Comparison of ENCODE assay signal across 22 mouse cellular contexts in genomic region chr9:43977773-43978172, GRCm38 (mm10).
DNase-seq lines count a peak whose midpoint lies in the region; ATAC-seq and TF ChIP-seq lines count a peak whose summit lies in the region.
"Had no signal": no experiment of that assay in that cellular context is flagged by ENCODE, and none has a peak within 500 bp of the region (broad histone marks: within the 10 kb centered on the region; RNA-seq: fewer than 3 reads in every experiment).

No protein-coding gene starts in this region.

- peak; percentile 76 for DNase-seq in kidney, adult 2 months
- DNase-seq in kidney, adult 9 months: peak; percentile 42
- peak; percentile 12 for DNase-seq in midbrain, embryonic 11.5 days (ENCODE audit: low spot score, missing footprints)
- DNase-seq: adrenal gland, adult 2 months; adrenal gland, postnatal 10 days; adrenal gland, postnatal 25 days; cerebellum, adult 11 months; cerebellum, adult 18-20 months; cerebellum, adult 8-10 months; cerebellum, adult 9-11 months; cerebellum, postnatal 14 days; cerebellum, postnatal 36 days; embryo, embryonic 11 days had no signal

- H3K4me2 ChIP-seq in kidney, embryonic 14.5 days (replicated peaks; ENCODE audit: low read depth, low read length): no peak overlapping the region
- no peak overlapping the region for H3K4me2 ChIP-seq in kidney, embryonic 15.5 days
- H3K4me2 ChIP-seq in midbrain, embryonic 11.5 days: no peak overlapping the region
- H3K4me2 ChIP-seq in midbrain, embryonic 16.5 days (ENCODE audit: low read length): no peak overlapping the region
- H3K4me2 ChIP-seq: embryonic facial prominence, embryonic 13.5 days; embryonic facial prominence, embryonic 15.5 days; forebrain, embryonic 12.5 days had no signal

- H3K4me1 ChIP-seq in kidney, adult 2 months (ENCODE audit: control insufficient read depth, insufficient read depth, low read length): no peaks in the 10 kb centered on the region
- H3K4me1 ChIP-seq in kidney, embryonic 14.5 days (ENCODE audit: control insufficient read depth, insufficient read depth, low read length): no peaks in the 10 kb centered on the region
- no peaks in the 10 kb centered on the region for H3K4me1 ChIP-seq in kidney, embryonic 15.5 days
- H3K4me1 ChIP-seq in midbrain, embryonic 11.5 days (ENCODE audit: control insufficient read depth, insufficient read depth, low read length): no peaks in the 10 kb centered on the region
- no peaks in the 10 kb centered on the region for H3K4me1 ChIP-seq in midbrain, embryonic 16.5 days (ENCODE audit: control insufficient read depth, insufficient read depth, low read length)
- H3K4me1 ChIP-seq: embryonic facial prominence, embryonic 13.5 days; embryonic facial prominence, embryonic 15.5 days; forebrain, embryonic 12.5 days had no signal

- no peak overlapping the region for H3K4me3 ChIP-seq in kidney, adult 2 months (ENCODE audit: insufficient read depth, low read depth, low read length)
- no peak overlapping the region for H3K4me3 ChIP-seq in kidney, embryonic 14.5 days (ENCODE audit: low read length)
- no peak overlapping the region for H3K4me3 ChIP-seq in kidney, embryonic 15.5 days (replicated peaks)
- no peak overlapping the region for H3K4me3 ChIP-seq in midbrain, embryonic 11.5 days (ENCODE audit: low read depth, low read length)
- H3K4me3 ChIP-seq in midbrain, embryonic 16.5 days (ENCODE audit: low read depth, low read length): no peak overlapping the region
- H3K4me3 ChIP-seq: embryonic facial prominence, embryonic 13.5 days; embryonic facial prominence, embryonic 15.5 days; erythroblast, embryonic 14.5 days; forebrain, embryonic 10.5 days; forebrain, embryonic 12.5 days had no signal

- H3K36me3 ChIP-seq in kidney, adult 2 months (ENCODE audit: control insufficient read depth, insufficient read depth, low read length): no peaks in the 10 kb centered on the region
- no peaks in the 10 kb centered on the region for H3K36me3 ChIP-seq in kidney, embryonic 14.5 days (ENCODE audit: control insufficient read depth, insufficient read depth, low read length)
- no peaks in the 10 kb centered on the region for H3K36me3 ChIP-seq in kidney, embryonic 15.5 days
- no peaks in the 10 kb centered on the region for H3K36me3 ChIP-seq in midbrain, embryonic 11.5 days (ENCODE audit: control insufficient read depth, insufficient read depth, low read length)
- no peaks in the 10 kb centered on the region for H3K36me3 ChIP-seq in midbrain, embryonic 16.5 days (ENCODE audit: control insufficient read depth, insufficient read depth, low read length)
- H3K36me3 ChIP-seq: embryonic facial prominence, embryonic 13.5 days; embryonic facial prominence, embryonic 15.5 days; forebrain, embryonic 10.5 days; forebrain, embryonic 12.5 days had no signal

- no peak for ATAC-seq in kidney, embryonic 14.5 days (ENCODE audit: low FRiP score, low TSS enrichment)
- ATAC-seq in kidney, embryonic 15.5 days (replicated peaks; ENCODE audit: low FRiP score): no peak
- no peak for ATAC-seq in midbrain, embryonic 11.5 days (ENCODE audit: low FRiP score)
- ATAC-seq in midbrain, embryonic 16.5 days: no peak
- ATAC-seq: forebrain, embryonic 14.5 days had no signal

- 59% methylated on average over 3 of the region's 3 CpGs for WGBS in kidney, adult 2 months
- 67% methylated on average over 3 of the region's 3 CpGs for WGBS in kidney, embryonic 14.5 days
- 62% methylated on average over 3 of the region's 3 CpGs for WGBS in kidney, embryonic 15.5 days
- WGBS in midbrain, embryonic 11.5 days: 86% methylated on average over 3 of the region's 3 CpGs
- WGBS in midbrain, embryonic 16.5 days: 69% methylated on average over 3 of the region's 3 CpGs

- TF ChIP-seq POLR2A in kidney, adult 2 months (IDR thresholded peaks at IDR 0.05; ENCODE audit: low read depth, low read length): no peak

- no peaks in the 10 kb centered on the region for H3K27me3 ChIP-seq in kidney, adult 2 months (replicated peaks; ENCODE audit: control insufficient read depth, insufficient read depth, low read length)
- 0 out of 2 replicates have a peak, but pooled peaks cover 2% of the 10 kb centered on the region for H3K27me3 ChIP-seq in kidney, embryonic 14.5 days (ENCODE audit: control insufficient read depth, insufficient read depth, low read length)
- H3K27me3 ChIP-seq in kidney, embryonic 15.5 days: peaks cover 5% of the 10 kb centered on the region
- no peaks in the 10 kb centered on the region for H3K27me3 ChIP-seq in midbrain, embryonic 11.5 days (ENCODE audit: control insufficient read depth, insufficient read depth, low read length)
- H3K27me3 ChIP-seq in midbrain, embryonic 16.5 days (ENCODE audit: control insufficient read depth, insufficient read depth, low read depth, low read length): no peaks in the 10 kb centered on the region
- H3K27me3 ChIP-seq: embryonic facial prominence, embryonic 13.5 days had no signal

- no peak overlapping the region for H3K9ac ChIP-seq in kidney, embryonic 14.5 days (ENCODE audit: low read depth, low read length)
- no peak overlapping the region for H3K9ac ChIP-seq in kidney, embryonic 15.5 days
- no peak overlapping the region for H3K9ac ChIP-seq in midbrain, embryonic 11.5 days (ENCODE audit: low read length)
- no peak overlapping the region for H3K9ac ChIP-seq in midbrain, embryonic 16.5 days (ENCODE audit: low read depth, low read length)
- H3K9ac ChIP-seq: embryonic facial prominence, embryonic 13.5 days; embryonic facial prominence, embryonic 15.5 days; forebrain, embryonic 12.5 days had no signal

- H3K9me3 ChIP-seq in kidney, embryonic 14.5 days (ENCODE audit: control insufficient read depth, low read length): no peaks in the 10 kb centered on the region
- no peaks in the 10 kb centered on the region for H3K9me3 ChIP-seq in kidney, embryonic 15.5 days (replicated peaks)
- no peaks in the 10 kb centered on the region for H3K9me3 ChIP-seq in midbrain, embryonic 11.5 days (ENCODE audit: control insufficient read depth, low read length)
- no peaks in the 10 kb centered on the region for H3K9me3 ChIP-seq in midbrain, embryonic 16.5 days (replicated peaks; ENCODE audit: control insufficient read depth, low read length, poor library complexity, severe bottlenecking)
- H3K9me3 ChIP-seq: embryonic facial prominence, embryonic 13.5 days; embryonic facial prominence, embryonic 15.5 days; forebrain, embryonic 10.5 days; forebrain, embryonic 12.5 days had no signal

- H3K27ac ChIP-seq in kidney, adult 2 months (ENCODE audit: insufficient read depth, low read depth, low read length): no peak overlapping the region
- no peak overlapping the region for H3K27ac ChIP-seq in kidney, embryonic 14.5 days (ENCODE audit: low read depth, low read length)
- H3K27ac ChIP-seq in kidney, embryonic 15.5 days: no peak overlapping the region
- no peak overlapping the region for H3K27ac ChIP-seq in midbrain, embryonic 11.5 days (ENCODE audit: low read depth, low read length)
- H3K27ac ChIP-seq in midbrain, embryonic 16.5 days (ENCODE audit: low read length): no peak overlapping the region
- H3K27ac ChIP-seq: embryonic facial prominence, embryonic 13.5 days; embryonic facial prominence, embryonic 15.5 days; forebrain, embryonic 10.5 days; forebrain, embryonic 12.5 days had no signal

- TF ChIP-seq CTCF in kidney, adult 2 months (conservative IDR thresholded peaks at IDR 0.05; ENCODE audit: insufficient read depth, insufficient read length, low read depth, low read length): no peak

Comparison
In these comparisons a context has a peak if more than half of its experiments do, and no peak if none do; other contexts are left out.
1. DNase-seq: peak in every context shown above with its lines; median percentile 76 in kidney, adult 2 months; 42 in kidney, adult 9 months; 12 in midbrain, embryonic 11.5 days.